Mouse (Mus musculus): ENCODE results near the gene Rnf24. TPM values are rescaled to one million over a fixed set of nuclear protein-coding genes. Genes with fewer than 3 reads are reported as not detected.
"Not testable (repeated sequence)": the region's sequence is repeated elsewhere in the genome, so short reads cannot be mapped to it uniquely, and the experiment has no call there.

The Rnf24 gene
- total RNA-seq, 2 experiments from 2014 or later = 1.5 to 2.4 TPM

GRCm38 (mm10) chr2:131351471-131351870 lies 1.2 kb downstream of the Rnf24 start:
- no peak for DNase-seq
- intact Hi-C loops (cut with DNase I; ENCODE audit: low total_unique reads) = loop anchor here (10.0 kb wide), 1 partner anchor 63 kb away; no protein-coding TSS in a partner anchor

GRCm38 (mm10) chr2:131350301-131350700 lies 2.4 kb downstream of the Rnf24 start:
- intact Hi-C loops (cut with DNase I; ENCODE audit: low total_unique reads) = loop anchor here (10.0 kb wide), 1 partner anchor 64 kb away; no protein-coding TSS in a partner anchor
- no peak for DNase-seq

GRCm38 (mm10) chr2:131345556-131345955 lies 7.1 kb downstream of the Rnf24 start:
- no peak for DNase-seq
- intact Hi-C loops (cut with DNase I; ENCODE audit: low total_unique reads) = no loop called here

GRCm38 (mm10) chr2:131344449-131344848 lies 8.2 kb downstream of the Rnf24 start:
- intact Hi-C loops (cut with DNase I; ENCODE audit: low total_unique reads) = no loop called here
- DNase-seq = peak; percentile 65

- DNase-seq = no peak
- intact Hi-C loops (cut with DNase I; ENCODE audit: low total_unique reads) = no loop called here
Measured at GRCm38 (mm10) chr2:131337602-131338001, 15.1 kb downstream of the Rnf24 start.

- intact Hi-C loops (cut with DNase I; ENCODE audit: low total_unique reads) = no loop called here
- DNase-seq = no peak
Measured at GRCm38 (mm10) chr2:131330548-131330947, 22.1 kb downstream of the Rnf24 start.

GRCm38 (mm10) chr2:131328981-131329380 lies 23.7 kb downstream of the Rnf24 start:
- intact Hi-C loops (cut with DNase I; ENCODE audit: low total_unique reads) = no loop called here
- DNase-seq = no peak

GRCm38 (mm10) chr2:131326044-131326443 lies 26.6 kb downstream of the Rnf24 start:
- no peak for DNase-seq
- intact Hi-C loops (cut with DNase I; ENCODE audit: low total_unique reads) = no loop called here

- DNase-seq = no peak
- intact Hi-C loops (cut with DNase I; ENCODE audit: low total_unique reads) = no loop called here
Measured at GRCm38 (mm10) chr2:131323675-131324074, 29.0 kb downstream of the Rnf24 start.

GRCm38 (mm10) chr2:131321192-131321591 lies 31.5 kb downstream of the Rnf24 start:
- peak; percentile 15 for DNase-seq
- intact Hi-C loops (cut with DNase I; ENCODE audit: low total_unique reads) = not testable (repeated sequence)

- intact Hi-C loops (cut with DNase I; ENCODE audit: low total_unique reads) = no loop called here
- no peak for DNase-seq
Measured at GRCm38 (mm10) chr2:131319401-131319800, 33.3 kb downstream of the Rnf24 start.

- DNase-seq = no peak
- intact Hi-C loops (cut with DNase I; ENCODE audit: low total_unique reads) = no loop called here
Measured at GRCm38 (mm10) chr2:131316167-131316566, 36.5 kb downstream of the Rnf24 start.

- DNase-seq = no peak
- intact Hi-C loops (cut with DNase I; ENCODE audit: low total_unique reads) = no loop called here
Measured at GRCm38 (mm10) chr2:131309296-131309695, 43.4 kb downstream of the Rnf24 start.

- DNase-seq = no peak
- intact Hi-C loops (cut with DNase I; ENCODE audit: low total_unique reads) = no loop called here
Measured at GRCm38 (mm10) chr2:131307822-131308221, 44.9 kb downstream of the Rnf24 start.

- DNase-seq = no peak
- intact Hi-C loops (cut with DNase I; ENCODE audit: low total_unique reads) = no loop called here
Measured at GRCm38 (mm10) chr2:131307391-131307790, 45.3 kb downstream of the Rnf24 start.

- DNase-seq; intact Hi-C loops (cut with DNase I; ENCODE audit: low total_unique reads): not testable (repeated sequence)
Measured at GRCm38 (mm10) chr2:131305226-131305625, 47.5 kb downstream of the Rnf24 start.

- DNase-seq = no peak
- intact Hi-C loops (cut with DNase I; ENCODE audit: low total_unique reads) = no loop called here
Measured at GRCm38 (mm10) chr2:131304497-131304896, 48.2 kb downstream of the Rnf24 start.

- intact Hi-C loops (cut with DNase I; ENCODE audit: low total_unique reads) = no loop called here
- DNase-seq = no peak
Measured at GRCm38 (mm10) chr2:131301635-131302034, 51.1 kb downstream of the Rnf24 start.

- DNase-seq = no peak
- intact Hi-C loops (cut with DNase I; ENCODE audit: low total_unique reads) = no loop called here
Measured at GRCm38 (mm10) chr2:131300485-131300884, 52.2 kb downstream of the Rnf24 start.

GRCm38 (mm10) chr2:131298674-131299073 lies 54.0 kb downstream of the Rnf24 start:
- DNase-seq = not testable (repeated sequence)
- intact Hi-C loops (cut with DNase I; ENCODE audit: low total_unique reads) = loop anchor here (10.0 kb wide), 1 partner anchor 116 kb away; no protein-coding TSS in a partner anchor

- DNase-seq = no peak
- intact Hi-C loops (cut with DNase I; ENCODE audit: low total_unique reads) = loop anchor here (10.0 kb wide), 1 partner anchor 118 kb away; no protein-coding TSS in a partner anchor
Measured at GRCm38 (mm10) chr2:131296746-131297261, 55.9 kb downstream of the Rnf24 start.

- intact Hi-C loops (cut with DNase I; ENCODE audit: low total_unique reads) = loop anchor here (10.0 kb wide), 1 partner anchor 124 kb away; no protein-coding TSS in a partner anchor
- no peak for DNase-seq
Measured at GRCm38 (mm10) chr2:131290669-131291068, 62.0 kb downstream of the Rnf24 start.
